In genomic region chr11:90369605-90370004, GRCm38 (mm10) we compare ENCODE assay signal across 8 mouse cellular contexts. TPM values are rescaled to one million over a fixed set of nuclear protein-coding genes. Genes with fewer than 3 reads are reported as not detected.
DNase-seq lines count a peak whose midpoint lies in the region; ATAC-seq lines count a peak whose summit lies in the region.

No protein-coding gene starts in this region.

- no peaks in the 10 kb centered on the region for H3K27me3 ChIP-seq in liver, embryonic 15.5 days
- no peaks in the 10 kb centered on the region for H3K27me3 ChIP-seq in neural tube, embryonic 15.5 days (replicated peaks)

- H3K9ac ChIP-seq in liver, embryonic 15.5 days, result no peak overlapping the region
- no peak overlapping the region; the same call in 1 of the 2 replicates for H3K9ac ChIP-seq in neural tube, embryonic 15.5 days (replicated peaks)

- peak; percentile 73 for ATAC-seq in liver, embryonic 15.5 days (ENCODE audit: insufficient read depth)
- ATAC-seq in neural tube, embryonic 15.5 days (ENCODE audit: low FRiP score), result peak; percentile 72

- intact Hi-C loops in heart, postnatal 36 days (cut with DNase I), result no loop called here

- peak; percentile 70 for DNase-seq in urinary bladder, postnatal 10 days (ENCODE audit: low spot score)
- no peak for DNase-seq in urinary bladder, adult 2 months (ENCODE audit: low spot score)
- DNase-seq in frontal cortex, adult 2 months (ENCODE audit: extremely low spot score in 1 of 2, low spot score in 1 of 2), result peak; percentile 97 to 98
- DNase-seq in heart, postnatal 36 days, result peak; percentile 90 to 91
- DNase-seq in layer of hippocampus, adult 18-20 months (ENCODE audit: low spot score in 2 of 2), result peak; percentile 93 to 98
- DNase-seq in urinary bladder, postnatal 4 days (ENCODE audit: low spot score in 2 of 2), result peak; percentile 83 to 89

- H3K27ac ChIP-seq in liver, embryonic 15.5 days (replicated peaks), result peak overlapping the region; percentile 45
- H3K27ac ChIP-seq in neural tube, embryonic 15.5 days (replicated peaks), result peak overlapping the region; percentile 79

- peaks cover 38% of the 10 kb centered on the region for H3K4me1 ChIP-seq in liver, embryonic 15.5 days (replicated peaks)
- peaks cover 37% of the 10 kb centered on the region for H3K4me1 ChIP-seq in neural tube, embryonic 15.5 days

- no peak overlapping the region for H3K4me3 ChIP-seq in liver, embryonic 15.5 days (replicated peaks)
- no peak overlapping the region for H3K4me3 ChIP-seq in neural tube, embryonic 15.5 days (replicated peaks)

- H3K9me3 ChIP-seq in liver, embryonic 15.5 days (replicated peaks), result no peaks in the 10 kb centered on the region
- H3K9me3 ChIP-seq in neural tube, embryonic 15.5 days (replicated peaks), result no peaks in the 10 kb centered on the region

- 50% methylated on average over 8 of the region's 8 CpGs for WGBS in liver, embryonic 15.5 days (ENCODE audit: insufficient replicate concordance)
- WGBS in neural tube, embryonic 15.5 days, result 25% methylated on average over 8 of the region's 8 CpGs

- no peaks in the 10 kb centered on the region for H3K36me3 ChIP-seq in liver, embryonic 15.5 days (replicated peaks)
- no peaks in the 10 kb centered on the region for H3K36me3 ChIP-seq in neural tube, embryonic 15.5 days

- H3K4me2 ChIP-seq in liver, embryonic 15.5 days, result no peak overlapping the region
- H3K4me2 ChIP-seq in neural tube, embryonic 15.5 days, result peak overlapping the region; percentile 25

RNA-seq across cellular contexts. Expression of gene Hlf, which starts 21.1 kb away (rescaled TPM):
- polyA plus RNA-seq in urinary bladder, adult 2 months (2012; rRNA removed), result 33.1 and 35.4 TPM in 2 replicates
- 76.4 and 93.9 TPM in 2 replicates for polyA plus RNA-seq in frontal cortex, adult 2 months (2012; rRNA removed)
- total RNA-seq in heart, postnatal 36 days (2021), result 10 to 100 TPM; 21.2 to 21.3 TPM
- total RNA-seq in layer of hippocampus, adult 18-20 months (2021), result 100 to 1,000 TPM in 1 of 2 experiments, 10 to 100 TPM in 1; 96.0 to 105 TPM
- 5.0 TPM in 2 replicates for polyA plus RNA-seq in liver, embryonic 15.5 days (2015; fragmentation: Nextera tagmentation; extraction: Ambion mirVana)
- 2.6 and 3.2 TPM in 2 replicates for polyA plus RNA-seq in neural tube, embryonic 15.5 days (2015; fragmentation: Nextera tagmentation; extraction: Ambion mirVana)
